Mouse (Mus musculus) ES-CJ7 (cell line): ENCODE results near the gene Akr7a5.

Experiments used
- DNase-seq: peaks from one replicate; pipeline ENCODE4 v3.0.0; 2011; ENCODE audit warnings: low read depth, low spot score

Akr7a5 gene

GRCm38 (mm10) chr4:139310171-139310898 is at the start of gene Akr7a5, which contains the start of gene Pqlc2:
TSS of gene Akr7a5 (plus strand) at chr4:139310744.
TSS of gene Pqlc2 (minus strand) at chr4:139310708.
- peak; percentile 93 for DNase-seq

DNA sequence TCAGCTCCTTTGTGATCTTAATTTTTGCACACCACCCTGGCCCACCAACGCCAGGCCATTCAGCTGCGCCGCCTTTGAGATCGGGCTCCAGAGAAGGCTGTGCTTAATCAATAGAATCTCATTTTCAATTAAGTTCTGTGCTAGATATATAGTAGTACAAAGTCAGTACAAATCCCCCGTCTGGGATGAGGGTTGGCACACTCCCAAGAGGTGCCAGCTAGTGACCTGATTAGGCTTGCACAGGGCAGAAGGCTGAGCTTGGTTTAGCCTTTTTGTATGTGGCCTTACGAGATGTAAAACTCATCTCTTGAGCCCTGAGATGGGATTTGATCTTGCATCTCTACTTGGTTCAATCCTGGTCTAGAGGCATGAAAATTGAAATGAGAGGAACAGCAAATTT is 47.6 kb upstream of the Akr7a5 start:
- DNase-seq: no peak

DNA sequence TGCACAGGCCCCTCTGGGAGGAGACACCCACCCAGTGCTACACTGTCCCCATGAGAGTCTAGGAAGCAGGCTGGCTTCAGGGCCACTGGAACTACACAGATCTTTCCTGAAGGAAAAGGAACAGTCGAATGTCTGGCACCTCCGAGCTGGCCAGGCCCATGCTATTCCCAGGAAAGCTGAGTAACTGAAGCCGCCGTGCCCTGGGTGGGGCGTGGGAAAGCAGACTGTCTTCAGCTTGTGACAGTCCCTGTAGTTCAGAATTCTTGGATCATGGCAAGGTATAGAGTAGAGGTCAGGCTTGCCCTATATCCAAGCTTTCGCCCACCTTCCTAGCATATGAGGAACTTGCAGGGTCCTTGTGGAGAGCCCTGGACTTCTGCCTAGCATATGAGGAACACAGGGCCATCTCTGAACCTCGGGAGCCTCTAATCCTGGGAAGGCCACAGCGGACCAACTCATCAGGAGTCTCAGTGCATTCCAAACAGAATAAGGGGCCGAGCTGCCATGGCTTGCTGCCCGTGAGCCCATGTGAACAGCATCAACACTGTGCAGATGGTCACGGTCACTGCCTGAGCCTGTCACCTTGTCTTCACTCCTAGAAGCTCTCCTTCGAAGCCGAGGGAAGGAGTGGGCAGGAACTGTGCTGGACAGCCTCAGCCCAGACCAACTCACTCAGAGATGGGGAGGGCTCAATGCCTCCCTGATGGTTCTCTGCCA is 44.6 kb upstream of the Akr7a5 start:
- no peak for DNase-seq

GRCm38 (mm10) chr4:139266500-139266865 is 44.1 kb upstream of the Akr7a5 start:
- no peak for DNase-seq

GRCm38 (mm10) chr4:139267335-139267734 is 43.2 kb upstream of the Akr7a5 start:
- no peak for DNase-seq

DNA sequence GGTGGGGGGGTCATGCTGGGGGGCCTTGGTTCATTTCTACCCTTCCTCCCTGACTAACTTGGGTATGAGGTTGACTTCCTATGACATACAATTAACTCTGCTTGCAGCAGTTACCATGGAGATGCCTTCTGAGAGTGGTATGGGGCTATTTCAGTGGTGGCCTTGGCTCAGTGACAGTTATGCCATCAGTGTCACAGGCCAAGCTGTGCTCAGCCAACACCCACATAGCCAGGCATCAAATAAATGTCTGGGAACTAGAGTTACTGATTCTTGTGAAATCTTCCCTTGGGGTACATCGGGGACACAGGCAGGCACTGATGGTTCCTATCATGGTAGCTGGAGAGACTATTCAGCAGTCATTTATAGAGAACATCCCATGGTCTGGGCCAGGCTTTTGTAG is 42.3 kb upstream of the Akr7a5 start:
- DNase-seq: no peak

DNA sequence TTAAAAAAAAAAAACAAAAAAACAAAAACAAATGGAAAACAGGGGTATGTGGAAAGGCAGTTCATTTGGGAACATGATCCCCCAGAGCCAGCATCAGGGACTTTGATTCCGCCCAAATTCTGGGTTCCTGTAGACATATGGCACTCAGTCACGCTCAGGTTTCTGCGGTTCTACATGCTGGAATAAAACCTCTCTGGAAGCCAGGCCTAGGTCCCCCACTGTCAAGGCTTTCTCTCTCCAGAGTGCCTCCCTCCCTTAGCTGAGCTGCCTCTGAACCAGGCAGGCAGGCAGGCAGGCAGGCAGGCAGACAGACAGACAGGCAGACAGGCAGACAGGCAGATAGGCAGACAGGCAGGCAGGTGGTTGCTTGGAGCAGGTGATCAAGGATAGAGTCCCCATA is 40.4 kb upstream of the Akr7a5 start:
- DNase-seq: no peak

GRCm38 (mm10) chr4:139271562-139271961 is 39.0 kb upstream of the Akr7a5 start:
- no peak for DNase-seq

DNA sequence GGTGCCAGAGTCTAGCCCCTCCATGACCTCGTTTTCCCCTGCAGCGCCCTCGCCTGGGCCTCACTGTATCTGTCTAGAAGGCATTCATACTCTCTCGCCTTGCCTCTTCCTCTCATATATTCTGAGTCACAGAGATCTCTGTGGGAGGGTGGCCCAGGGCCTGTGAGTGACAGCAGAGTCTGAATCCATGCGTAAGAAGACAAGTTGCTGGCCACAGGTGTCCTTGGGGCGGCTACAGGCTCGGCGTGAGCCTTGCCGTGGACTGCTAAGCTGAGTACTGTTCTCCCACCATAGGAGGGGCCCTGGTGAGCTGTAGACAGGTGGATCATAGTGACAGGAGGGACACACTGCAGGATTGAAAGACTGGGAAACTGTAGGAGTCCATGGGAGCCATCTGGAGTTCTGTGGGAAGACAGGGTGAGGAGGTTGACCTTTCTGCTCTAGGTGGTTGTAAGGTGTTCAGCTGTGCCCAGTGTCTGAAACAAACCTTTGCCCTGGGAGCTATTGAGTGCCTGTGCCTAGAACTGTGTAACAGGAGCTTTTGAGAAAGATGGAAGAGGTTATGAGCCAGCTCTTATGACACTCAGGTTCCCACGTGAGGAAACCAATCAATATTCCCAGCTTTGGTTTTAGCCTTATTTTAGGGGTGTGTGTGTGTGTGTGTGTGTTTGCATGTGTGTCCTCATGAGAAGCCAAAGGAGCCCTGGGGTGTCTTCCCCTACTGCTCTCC is 37.4 kb upstream of the Akr7a5 start:
- DNase-seq: no peak

DNA sequence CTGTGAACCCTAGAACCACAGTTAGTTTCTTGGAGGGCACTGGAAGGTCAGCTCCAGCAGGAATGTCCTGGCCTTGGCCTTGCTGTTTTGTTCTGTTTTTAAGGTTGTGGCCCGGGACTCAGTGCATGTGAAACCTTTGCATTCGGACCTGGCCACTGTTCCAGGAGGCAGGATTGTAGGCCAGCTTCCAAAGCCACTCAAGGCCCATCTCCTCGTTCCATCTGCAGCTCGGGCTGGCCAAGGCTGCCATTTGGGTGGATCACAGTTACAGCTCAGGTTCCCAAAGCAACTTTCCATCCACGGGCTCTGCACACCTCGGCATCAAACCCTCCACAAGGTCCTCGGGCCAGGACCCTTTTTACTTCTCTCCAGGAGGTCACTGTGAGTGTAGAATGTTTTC is 36.0 kb upstream of the Akr7a5 start:
- DNase-seq: no peak

GRCm38 (mm10) chr4:139276411-139276810 is 34.1 kb upstream of the Akr7a5 start:
- DNase-seq: no peak

DNA sequence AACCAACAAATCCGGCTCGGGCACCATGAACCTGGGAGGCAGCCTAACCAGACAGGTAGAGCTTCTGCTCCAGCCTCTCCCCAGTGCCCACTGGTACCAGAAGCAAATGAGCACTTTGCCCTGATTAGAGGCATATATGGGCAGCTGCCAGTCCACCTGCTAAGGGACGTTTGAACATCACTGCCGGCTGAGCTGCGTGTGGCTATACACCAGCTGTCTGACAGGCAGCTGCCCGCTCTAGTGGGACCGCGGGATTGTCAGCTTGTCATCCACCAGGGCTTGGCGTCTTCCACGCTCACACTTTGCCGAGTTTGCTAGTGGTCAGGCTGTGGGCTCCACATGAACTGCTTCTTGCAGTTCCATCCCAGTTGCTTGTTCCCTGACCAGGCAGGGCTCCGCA is 30.0 kb upstream of the Akr7a5 start:
- no peak for DNase-seq

DNA sequence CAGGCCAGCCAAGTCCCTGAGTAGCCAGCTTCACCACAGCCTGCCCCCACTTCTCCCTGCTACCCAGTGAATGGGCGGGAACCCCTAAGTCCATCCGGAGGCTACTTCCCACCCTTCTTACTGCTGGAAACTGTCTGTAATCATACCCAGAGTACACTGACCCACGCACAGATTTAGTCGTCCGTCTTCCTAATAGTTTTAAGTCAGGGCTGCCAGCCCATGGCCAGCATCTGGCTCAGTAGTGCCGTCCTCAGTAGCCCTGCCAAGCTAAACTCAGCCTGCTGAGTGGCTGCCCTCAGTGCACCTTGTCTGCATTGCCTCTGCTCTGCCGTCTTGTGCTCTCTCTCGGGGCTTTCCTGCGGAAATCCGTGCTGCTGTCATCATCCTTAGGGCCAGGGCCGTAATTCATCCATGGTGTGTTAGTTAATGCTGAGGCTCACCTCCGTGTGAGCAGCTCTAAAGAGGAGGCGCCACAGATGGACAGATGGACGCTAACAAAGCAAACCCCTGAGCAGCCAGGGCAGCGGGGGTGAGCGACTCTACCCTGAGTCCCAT is 28.7 kb upstream of the Akr7a5 start:
- DNase-seq: no peak

DNA sequence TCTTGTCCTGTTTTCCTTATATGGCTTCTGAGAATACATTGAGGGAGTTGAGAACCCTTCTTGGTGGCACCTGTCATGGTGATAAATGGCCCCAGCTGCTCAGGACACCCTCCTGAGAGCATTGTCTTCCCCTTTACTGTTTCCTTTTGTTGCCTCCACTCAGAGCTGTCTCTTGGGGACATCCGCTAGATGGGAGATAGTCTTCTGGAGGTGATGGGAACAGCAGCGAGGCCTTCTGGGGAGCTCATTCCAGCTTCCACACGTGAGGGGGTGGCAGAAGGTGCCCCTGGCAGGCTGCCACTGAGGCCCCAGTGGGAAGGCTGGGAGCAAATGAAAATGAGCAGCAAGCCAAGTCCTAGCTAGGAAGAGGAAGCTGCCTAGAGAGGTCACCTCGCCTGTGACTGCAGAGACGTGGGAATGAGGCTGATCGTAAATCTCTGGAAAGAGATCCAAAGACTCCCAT is 27.6 kb upstream of the Akr7a5 start:
- DNase-seq: no peak

DNA sequence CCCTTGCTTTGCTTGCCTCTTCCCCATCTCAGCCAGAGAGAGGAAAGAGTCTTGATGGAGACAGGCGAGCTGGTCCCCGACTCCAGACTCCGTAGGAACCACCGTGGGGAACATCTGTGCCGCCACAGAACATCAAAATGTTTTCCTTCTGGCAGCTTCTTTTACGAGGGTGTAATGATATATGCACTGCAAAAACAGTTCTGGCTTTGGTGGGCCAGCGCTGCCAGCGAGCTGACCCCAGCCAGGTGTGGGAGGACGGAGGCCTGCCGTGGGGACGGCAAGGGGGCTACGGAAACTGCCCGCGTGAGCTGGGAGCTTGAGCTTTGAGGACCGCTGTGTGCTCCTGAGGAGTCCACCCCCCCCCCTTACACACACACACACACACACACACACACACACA is 25.7 kb upstream of the Akr7a5 start:
- no peak for DNase-seq

GRCm38 (mm10) chr4:139286234-139286633 is 24.3 kb upstream of the Akr7a5 start:
- DNase-seq: no peak

- peak; percentile 79 for DNase-seq
Observed at GRCm38 (mm10) chr4:139287122-139287863, 23.3 kb upstream of the Akr7a5 start.

- DNase-seq: peak; percentile 80
Observed at GRCm38 (mm10) chr4:139289017-139289416, 21.5 kb upstream of the Akr7a5 start.

DNA sequence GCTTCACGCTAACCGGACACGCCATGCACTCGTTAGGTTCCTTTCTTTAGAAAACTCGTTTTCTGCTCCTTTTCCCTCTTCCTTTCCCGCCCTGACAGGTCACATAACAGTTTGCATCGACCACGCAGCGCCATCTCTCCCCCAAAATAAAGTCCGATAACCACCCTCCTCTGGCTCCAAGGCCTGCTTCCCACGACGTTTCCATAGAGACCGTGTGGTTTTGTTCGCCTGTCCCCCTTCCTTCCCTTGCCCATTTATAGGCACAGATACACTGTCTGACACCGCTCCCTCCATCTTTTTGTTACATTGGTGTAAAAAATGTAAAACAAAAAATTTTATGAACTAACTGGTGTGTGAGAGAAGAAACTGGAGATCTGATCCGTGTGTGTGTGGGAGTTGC is 19.4 kb upstream of the Akr7a5 start:
- no peak for DNase-seq

GRCm38 (mm10) chr4:139292038-139292437 is 18.5 kb upstream of the Akr7a5 start:
- DNase-seq: no peak

GRCm38 (mm10) chr4:139297566-139297965 is 13.0 kb upstream of the Akr7a5 start:
- DNase-seq: no peak
